Mouse (Mus musculus) midbrain, postnatal 0 days (tissue): ENCODE measurements around the gene Pin1rt1. TPM values are rescaled to one million over a fixed set of nuclear protein-coding genes. Genes with fewer than 3 reads are reported as not detected.

Experiments
- ATAC-seq: fragments of 200-750 bp; cut with Nextera tagmentation; 2 replicates; pipeline ENCODE4 v1.8.0; 2017; ENCODE audit warnings: moderate number of reproducible peaks, mild to moderate bottlenecking, moderate TSS enrichment, moderate library complexity; ENCODE audit not compliant: low FRiP score
- DNase-seq: peaks from one replicate; pipeline ENCODE4 v3.0.0-alpha.2; 2015; ENCODE audit warnings: low spot score
- H3K27ac ChIP-seq: fragments of 300-500 bp; sonication (generic); 2 replicates; pipeline ENCODE4 v1.5.1; 2014; ENCODE audit warnings: low read depth, mild to moderate bottlenecking, low read length, mixed read lengths
- H3K27me3 ChIP-seq: fragments of 300-500 bp; sonication (generic); 2 replicates; pipeline ENCODE4 v1.6.1; 2014; ENCODE audit warnings: low read length, control low read depth, mixed read lengths; ENCODE audit not compliant: insufficient read depth
- H3K36me3 ChIP-seq: fragments of 300-500 bp; sonication (generic); 2 replicates; pipeline ENCODE4 v1.6.1; 2014; ENCODE audit warnings: low read length, control low read depth, mixed read lengths; ENCODE audit not compliant: insufficient read depth
- H3K4me1 ChIP-seq: fragments of 300-500 bp; sonication (generic); 2 replicates; pipeline ENCODE4 v1.6.1; 2014; ENCODE audit warnings: mild to moderate bottlenecking, control low read depth, antibody characterized with exemption, low read length, mixed read lengths; ENCODE audit not compliant: insufficient read depth
- H3K4me2 ChIP-seq: fragments of 300-500 bp; sonication (generic); 2 replicates; pipeline ENCODE4 v1.6.1; 2014; ENCODE audit warnings: low read depth, mild to moderate bottlenecking, low read length, mixed read lengths; ENCODE audit not compliant: poor library complexity, severe bottlenecking
- H3K4me3 ChIP-seq: fragments of 300-500 bp; sonication (generic); 2 replicates; pipeline ENCODE4 v1.5.1; 2014; ENCODE audit warnings: low read depth, mild to moderate bottlenecking, low read length, moderate library complexity
- H3K9ac ChIP-seq: fragments of 300-500 bp; sonication (generic); replicated peaks from 2 replicates; pipeline ENCODE4 v1.6.1; 2014; ENCODE audit warnings: mild to moderate bottlenecking, low read length, moderate library complexity, mixed read lengths; ENCODE audit not compliant: poor library complexity, severe bottlenecking
- H3K9me3 ChIP-seq: fragments of 300-500 bp; sonication (generic); 2 replicates; pipeline ENCODE4 v1.6.1; 2016; ENCODE audit warnings: low read length, control low read depth
- CTCF ChIP-seq: IDR thresholded peaks from 2 replicates; pipeline ENCODE4 v1.5.1; 2016; ENCODE audit warnings: antibody characterized with exemption, mild to moderate bottlenecking
- WGBS: fragments of 180-500 bp; shearing (Covaris S2); extraction: QIAGEN DNeasy Blood & Tissue Kit; methylation state at CpG from one replicate; pipeline ENCODE4 v1.1.7; 2014; 5-methylcytosine and 5-hydroxymethylcytosine counted together
- polyA plus RNA-seq: library from polyadenylated mRNA; unstranded; fragments of >200 nt; fragmentation: Nextera tagmentation; extraction: Ambion mirVana; gene quantifications from 2 replicates; pipeline ENCODE4 v1.2.1, GENCODE M21; 2015
- total RNA-seq: library from RNA; depleted of rRNA; stranded (reverse); fragments of >200 nt; gene quantifications from 2 replicates; pipeline ENCODE4 v1.2.3, GENCODE M21; 2014

The Pin1rt1 gene
- total and polyA plus RNA-seq, 2 experiments from 2014 or later: not detected

GRCm38 (mm10) chr2:104743971-104744370 lies 27.8 kb upstream of the Pin1rt1 start:
- WGBS: 48% methylated on average over 5 of the region's 5 CpGs
- no peak overlapping the region for H3K9ac ChIP-seq
- no peaks in the 10 kb centered on the region for H3K9me3 ChIP-seq
- peaks cover 8% of the 10 kb centered on the region; the same call in 1 of the 2 replicates for H3K27me3 ChIP-seq
- no peak for ATAC-seq
- no peak for DNase-seq
- H3K4me2 ChIP-seq: no peak overlapping the region
- H3K4me3 ChIP-seq: no peak overlapping the region
- H3K27ac ChIP-seq: no peak overlapping the region
- H3K36me3 ChIP-seq: no peaks in the 10 kb centered on the region
- H3K4me1 ChIP-seq: peaks cover 5% of the 10 kb centered on the region; the same call in 1 of the 2 replicates
- no peak for TF ChIP-seq CTCF

- WGBS: 30% methylated on average over 7 of the region's 7 CpGs
- H3K9ac ChIP-seq: peak overlapping the region; percentile 54; the same call in 1 of the 2 replicates
- H3K36me3 ChIP-seq: no peaks in the 10 kb centered on the region
- peaks cover 5% of the 10 kb centered on the region; the same call in 1 of the 2 replicates for H3K4me1 ChIP-seq
- TF ChIP-seq CTCF: no peak
- no peak for ATAC-seq
- H3K4me2 ChIP-seq: peak overlapping the region; percentile 99
- H3K4me3 ChIP-seq: peak overlapping the region; percentile 70
- no peak overlapping the region for H3K27ac ChIP-seq
- H3K9me3 ChIP-seq: no peaks in the 10 kb centered on the region
- peak; percentile 5 for DNase-seq
- peaks cover 8% of the 10 kb centered on the region; the same call in 1 of the 2 replicates for H3K27me3 ChIP-seq
Observed at GRCm38 (mm10) chr2:104743160-104743559, 27.0 kb upstream of the Pin1rt1 start.

DNA sequence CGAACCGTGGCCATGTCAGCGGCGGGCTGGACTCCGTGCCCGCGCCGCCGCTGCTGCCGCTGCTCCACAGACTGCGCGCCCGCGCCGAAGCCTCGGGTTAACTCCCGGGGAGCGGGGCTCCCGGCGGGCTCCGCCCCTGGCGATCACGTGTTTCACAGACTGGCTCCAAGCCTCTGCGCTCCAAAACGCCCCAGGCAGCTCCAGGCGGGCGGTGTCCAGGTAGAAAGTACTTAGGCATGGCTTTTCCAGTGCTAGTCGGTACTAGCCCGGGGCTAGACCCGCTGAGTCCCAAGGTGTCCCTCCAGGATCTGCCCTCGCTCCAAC lies 26.5 kb upstream of the Pin1rt1 start, which contains the start of gene Depdc7:
TSS of gene Depdc7 (minus strand) at position 138 of the 324 bp plus-strand sequence.
- Histone ChIP-seq H3K36me3 (no peaks in the 10 kb centered on the region), H3K27me3 (peaks cover 8% of the 10 kb centered on the region; the same call in 1 of the 2 replicates), H3K4me1 (peaks cover 5% of the 10 kb centered on the region; the same call in 1 of the 2 replicates), H3K9ac (peak within 1 kb of the TSS; percentile 54), H3K27ac (no peak within 1 kb of the TSS), H3K9me3 (no peaks in the 10 kb centered on the region), H3K4me3 (peak within 1 kb of the TSS; percentile 70), H3K4me2 (peak within 1 kb of the TSS; percentile 99)
- DNase-seq (peak; percentile 68), ATAC-seq (peak; percentile 81; the same call in 1 of the 2 replicates)
- no peak for TF ChIP-seq CTCF
- WGBS: under 1% methylated on average over 30 of the region's 31 CpGs

DNA sequence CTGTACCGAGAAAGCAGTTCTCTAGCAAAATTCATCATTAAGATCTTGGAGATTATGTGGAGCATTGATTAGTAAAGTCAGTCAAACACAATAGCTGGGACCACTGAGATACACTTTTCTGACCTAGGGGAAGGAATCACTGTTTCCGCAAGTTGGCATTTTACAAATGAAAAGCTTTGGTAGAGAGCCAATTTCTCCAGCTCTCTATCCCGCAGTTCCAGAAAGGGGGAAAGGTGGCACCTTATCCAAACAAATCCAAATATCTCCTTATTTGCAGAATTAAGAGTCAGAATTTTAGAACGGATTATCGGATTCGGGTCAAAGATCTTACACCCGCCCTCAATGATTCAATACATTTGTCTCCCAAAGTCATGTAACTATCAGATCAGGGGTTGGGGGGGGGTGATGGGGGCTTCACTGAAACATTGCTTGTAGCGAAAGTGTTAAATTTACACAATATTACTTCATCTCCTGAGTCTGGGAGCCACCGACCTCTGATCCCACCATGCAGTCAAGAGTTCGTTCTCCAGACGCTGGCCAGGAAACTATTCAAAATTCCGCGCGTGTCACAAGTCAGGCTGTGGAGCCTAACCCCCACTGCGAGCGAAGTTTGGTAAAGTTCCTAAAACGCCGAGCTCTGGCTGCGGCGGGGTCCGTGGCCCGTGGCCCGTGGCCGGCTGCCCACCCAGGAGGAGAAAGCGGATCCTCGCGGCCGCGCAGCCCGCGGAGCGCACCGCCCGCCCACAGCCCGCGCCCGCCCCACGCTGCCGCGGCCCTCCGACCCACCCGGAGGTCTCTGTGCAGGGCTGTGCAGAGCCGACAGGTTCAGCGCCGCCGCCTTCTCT lies 25.9 kb upstream of the Pin1rt1 start:
- peak; percentile 65 for ATAC-seq
- no peak for TF ChIP-seq CTCF
- peak; percentile 6 for DNase-seq
- Histone ChIP-seq H3K4me1 (peaks cover 5% of the 10 kb centered on the region; the same call in 1 of the 2 replicates), H3K27ac (no peak overlapping the region), H3K9me3 (no peaks in the 10 kb centered on the region), H3K9ac (peak overlapping the region; percentile 54), H3K4me3 (peak overlapping the region; percentile 70), H3K36me3 (no peaks in the 10 kb centered on the region), H3K27me3 (peaks cover 8% of the 10 kb centered on the region; the same call in 1 of the 2 replicates), H3K4me2 (peak overlapping the region; percentile 99)
- 4% methylated on average over 42 of the region's 46 CpGs for WGBS

- no peak overlapping the region for H3K4me2 ChIP-seq
- no peak for ATAC-seq
Observed at GRCm38 (mm10) chr2:104741015-104741758, 25.0 kb upstream of the Pin1rt1 start.

More at GRCm38 (mm10) chr2:104741015-104741758, 25.0 kb upstream of the Pin1rt1 start:
- peaks cover 5% of the 10 kb centered on the region; the same call in 1 of the 2 replicates for H3K4me1 ChIP-seq
- H3K27me3 ChIP-seq: peaks cover 8% of the 10 kb centered on the region; the same call in 1 of the 2 replicates
- no peak for TF ChIP-seq CTCF
- no peaks in the 10 kb centered on the region for H3K36me3 ChIP-seq
- no peak for DNase-seq
- no peak overlapping the region for H3K9ac ChIP-seq
- H3K9me3 ChIP-seq: no peaks in the 10 kb centered on the region
- H3K4me3 ChIP-seq: no peak overlapping the region
- no peak overlapping the region for H3K27ac ChIP-seq
- 35% methylated on average over 7 of the region's 7 CpGs for WGBS
